Mouse (Mus musculus) CD4-positive helper T cell, adult 2 months (primary cell): ENCODE data around the gene Syce2.
"Not testable (repeated sequence)": the region's sequence is repeated elsewhere in the genome, so short reads cannot be mapped to it uniquely, and the experiment has no call there.

Source experiments
- DNase-seq: peaks from one replicate; pipeline ENCODE4 v3.0.0-alpha.2; 2012; ENCODE audit warnings: low read depth, missing footprints, low spot score

The Syce2 gene

GRCm38 (mm10) chr8:84871376-84872308 lies at the start of gene Syce2:
Gene Syce2, plus strand, starts transcription at chr8:84872111.
- peak; percentile 91 for DNase-seq

- no peak for DNase-seq
Measured at GRCm38 (mm10) chr8:84822723-84823122, 49.2 kb upstream of the Syce2 start, which contains the start of gene Dand5. Gene Dand5, minus strand, starts transcription at chr8:84822823.

- peak; percentile 81 for DNase-seq
Measured at GRCm38 (mm10) chr8:84823653-84824052, 48.3 kb upstream of the Syce2 start.

- peak; percentile 72 for DNase-seq
Measured at GRCm38 (mm10) chr8:84825636-84826035, 46.3 kb upstream of the Syce2 start.

- not testable (repeated sequence) for DNase-seq
Measured at GRCm38 (mm10) chr8:84826518-84826917, 45.4 kb upstream of the Syce2 start.

- peak; percentile 82 for DNase-seq
Measured at GRCm38 (mm10) chr8:84831490-84831889, 40.4 kb upstream of the Syce2 start, which contains the start of gene Gadd45gip1. Gene Gadd45gip1, plus strand, starts transcription at chr8:84831522.

- DNase-seq = peak; percentile 89
Measured at GRCm38 (mm10) chr8:84832034-84832717, 39.7 kb upstream of the Syce2 start.

GRCm38 (mm10) chr8:84832759-84833742 lies 38.9 kb upstream of the Syce2 start:
- no peak for DNase-seq

- no peak for DNase-seq
Measured at GRCm38 (mm10) chr8:84834002-84834865, 37.7 kb upstream of the Syce2 start.

- DNase-seq = no peak
Measured at GRCm38 (mm10) chr8:84834866-84835855, 36.8 kb upstream of the Syce2 start.

- DNase-seq = no peak
Measured at GRCm38 (mm10) chr8:84837149-84837911, 34.6 kb upstream of the Syce2 start.

- no peak for DNase-seq
Measured at GRCm38 (mm10) chr8:84837912-84838470, 33.9 kb upstream of the Syce2 start.

GRCm38 (mm10) chr8:84838513-84838912 lies 33.4 kb upstream of the Syce2 start:
- no peak for DNase-seq

GRCm38 (mm10) chr8:84839411-84839810 lies 32.5 kb upstream of the Syce2 start:
- no peak for DNase-seq

GRCm38 (mm10) chr8:84839875-84840247 lies 32.0 kb upstream of the Syce2 start:
- DNase-seq = no peak

GRCm38 (mm10) chr8:84840248-84840999 lies 31.5 kb upstream of the Syce2 start, which contains the start of gene Rad23a:
Gene Rad23a, minus strand, starts transcription at chr8:84840665.
- peak; percentile 97 for DNase-seq

- DNase-seq = no peak
Measured at GRCm38 (mm10) chr8:84841514-84841913, 30.4 kb upstream of the Syce2 start.
